Mouse (Mus musculus): Measurements from ENCODE around the gene Scarb1. TPM values are rescaled to one million over a fixed set of nuclear protein-coding genes. Genes with fewer than 3 reads are reported as not detected.

Scarb1 gene
- polyA plus RNA-seq, 1 experiment from 2014 or later, result 105 TPM

DNA sequence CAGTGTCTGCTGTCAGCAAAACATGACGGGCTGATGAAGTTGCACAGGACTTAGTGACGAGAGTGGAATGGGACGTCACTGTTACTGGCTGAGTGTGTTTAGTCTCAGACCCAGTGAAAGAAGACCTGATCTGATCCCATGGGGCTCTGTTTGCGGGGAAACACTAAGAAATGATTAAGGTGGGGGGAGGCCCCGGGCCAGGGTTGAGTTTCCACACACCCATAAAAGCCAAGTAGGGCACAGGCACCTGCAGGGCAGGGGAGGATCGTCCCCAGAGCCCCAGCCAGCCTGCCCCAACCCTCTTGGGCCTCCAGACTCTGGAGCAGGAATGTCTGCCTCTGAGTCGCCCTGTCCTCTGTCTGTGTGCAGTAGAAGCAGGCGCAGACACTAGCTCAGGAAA lies 65.6 kb downstream of the Scarb1 start:
- DNase-seq (no peak), ATAC-seq (no peak)
- Histone ChIP-seq H3K4me2 (ENCODE audit: low read depth, low read length) (no peak overlapping the region), H3K9ac (replicated peaks) (0 out of 2 replicates have a peak overlapping the region, but pooled peaks have one; percentile 21), H3K9me3 (ENCODE audit: low read length) (no peaks in the 10 kb centered on the region), H3K27me3 (ENCODE audit: insufficient read depth, low read length) (no peaks in the 10 kb centered on the region), H3K27ac (ENCODE audit: low read depth) (peak overlapping the region; percentile 72), H3K4me1 (ENCODE audit: insufficient read depth) (peaks cover 18% of the 10 kb centered on the region), H3K36me3 (replicated peaks; ENCODE audit: insufficient read depth, low read length) (peaks cover 16% of the 10 kb centered on the region), H3K4me3 (ENCODE audit: low read depth, low read length) (no peak overlapping the region)
- 65% methylated on average over 8 of the region's 8 CpGs for WGBS (ENCODE audit: insufficient replicate concordance)
- no peak for TF ChIP-seq CTCF (IDR thresholded peaks at IDR 0.05; ENCODE audit: low read depth)
- TF ChIP-seq EP300 (IDR thresholded peaks at IDR 0.05; ENCODE audit: low read depth), result no peak

GRCm38 (mm10) chr5:125274773-125275172 lies 66.1 kb downstream of the Scarb1 start:
- Histone ChIP-seq H3K27me3 (ENCODE audit: insufficient read depth, low read length) (no peaks in the 10 kb centered on the region), H3K9me3 (ENCODE audit: low read length) (no peaks in the 10 kb centered on the region), H3K36me3 (replicated peaks; ENCODE audit: insufficient read depth, low read length) (peaks cover 16% of the 10 kb centered on the region), H3K4me3 (ENCODE audit: low read depth, low read length) (no peak overlapping the region), H3K27ac (ENCODE audit: low read depth) (peak overlapping the region; percentile 70), H3K9ac (replicated peaks) (no peak overlapping the region), H3K4me2 (ENCODE audit: low read depth, low read length) (no peak overlapping the region), H3K4me1 (ENCODE audit: insufficient read depth) (peaks cover 18% of the 10 kb centered on the region)
- TF ChIP-seq CTCF (IDR thresholded peaks at IDR 0.05; ENCODE audit: low read depth), result no peak
- no peak for DNase-seq
- WGBS (ENCODE audit: insufficient replicate concordance), result 63% methylated on average over 3 of the region's 3 CpGs
- no peak for ATAC-seq

- Histone ChIP-seq H3K36me3 (replicated peaks; ENCODE audit: insufficient read depth, low read length) (peaks cover 16% of the 10 kb centered on the region), H3K4me2 (ENCODE audit: low read depth, low read length) (0 out of 2 replicates have a peak overlapping the region, but pooled peaks have one; percentile 2), H3K27me3 (ENCODE audit: insufficient read depth, low read length) (no peaks in the 10 kb centered on the region), H3K27ac (ENCODE audit: low read depth) (peak overlapping the region; percentile 88), H3K9ac (replicated peaks) (no peak overlapping the region), H3K9me3 (ENCODE audit: low read length) (no peaks in the 10 kb centered on the region), H3K4me3 (ENCODE audit: low read depth, low read length) (no peak overlapping the region), H3K4me1 (ENCODE audit: insufficient read depth) (peaks cover 15% of the 10 kb centered on the region)
- 50% methylated on average over 2 of the region's 2 CpGs for WGBS (ENCODE audit: insufficient replicate concordance)
- DNase-seq (no peak), ATAC-seq (no peak; the same call in 1 of the 2 replicates)
- TF ChIP-seq CTCF (IDR thresholded peaks at IDR 0.05; ENCODE audit: low read depth) (no peak), EP300 (IDR thresholded peaks at IDR 0.05; ENCODE audit: low read depth) (no peak)
Measured at GRCm38 (mm10) chr5:125274182-125274581, 66.7 kb downstream of the Scarb1 start.

GRCm38 (mm10) chr5:125273666-125274109 lies 67.2 kb downstream of the Scarb1 start:
- Histone ChIP-seq H3K27me3 (ENCODE audit: insufficient read depth, low read length) (no peaks in the 10 kb centered on the region), H3K27ac (ENCODE audit: low read depth) (peak overlapping the region; percentile 88), H3K4me1 (ENCODE audit: insufficient read depth) (peaks cover 15% of the 10 kb centered on the region), H3K4me2 (ENCODE audit: low read depth, low read length) (peak overlapping the region; percentile 2; the same call in 1 of the 2 replicates), H3K4me3 (ENCODE audit: low read depth, low read length) (no peak overlapping the region), H3K36me3 (replicated peaks; ENCODE audit: insufficient read depth, low read length) (peaks cover 16% of the 10 kb centered on the region), H3K9me3 (ENCODE audit: low read length) (no peaks in the 10 kb centered on the region), H3K9ac (replicated peaks) (no peak overlapping the region)
- DNase-seq (peak; percentile 85), ATAC-seq (peak; percentile 91)
- 3% methylated on average over 8 of the region's 8 CpGs for WGBS (ENCODE audit: insufficient replicate concordance)
- TF ChIP-seq CTCF (IDR thresholded peaks at IDR 0.05; ENCODE audit: low read depth), result peak; percentile 78
- TF ChIP-seq EP300 (IDR thresholded peaks at IDR 0.05; ENCODE audit: low read depth), result peak; percentile 87

GRCm38 (mm10) chr5:125272231-125272988 lies 68.5 kb downstream of the Scarb1 start:
- H3K36me3 ChIP-seq (replicated peaks; ENCODE audit: insufficient read depth, low read length), result peaks cover 9% of the 10 kb centered on the region
- TF ChIP-seq CTCF (IDR thresholded peaks at IDR 0.05; ENCODE audit: low read depth) (no peak), EP300 (IDR thresholded peaks at IDR 0.05; ENCODE audit: low read depth) (no peak)
- ATAC-seq (no peak), DNase-seq (no peak)
- no peaks in the 10 kb centered on the region for H3K27me3 ChIP-seq (ENCODE audit: insufficient read depth, low read length)
- H3K4me2 ChIP-seq (ENCODE audit: low read depth, low read length), result no peak overlapping the region
- peaks cover 15% of the 10 kb centered on the region for H3K4me1 ChIP-seq (ENCODE audit: insufficient read depth)
- H3K4me3 ChIP-seq (ENCODE audit: low read depth, low read length), result no peak overlapping the region
- WGBS (ENCODE audit: insufficient replicate concordance), result 70% methylated on average over 10 of the region's 10 CpGs
- no peaks in the 10 kb centered on the region for H3K9me3 ChIP-seq (ENCODE audit: low read length)
- no peak overlapping the region for H3K9ac ChIP-seq (replicated peaks)
- 0 out of 2 replicates have a peak overlapping the region, but pooled peaks have one; percentile 48 for H3K27ac ChIP-seq (ENCODE audit: low read depth)

GRCm38 (mm10) chr5:125271531-125272203 lies 69.2 kb downstream of the Scarb1 start:
- no peak for TF ChIP-seq EP300 (IDR thresholded peaks at IDR 0.05; ENCODE audit: low read depth)
- TF ChIP-seq CTCF (IDR thresholded peaks at IDR 0.05; ENCODE audit: low read depth), result peak; percentile 97
- WGBS (ENCODE audit: insufficient replicate concordance), result 10% methylated on average over 15 of the region's 15 CpGs
- peak; percentile 84 for DNase-seq
- 0 out of 2 replicates have a peak, but pooled peaks have one; percentile 20 for ATAC-seq
- peaks cover 1% of the 10 kb centered on the region for H3K36me3 ChIP-seq (replicated peaks; ENCODE audit: insufficient read depth, low read length)
- H3K27ac ChIP-seq (ENCODE audit: low read depth), result no peak overlapping the region
- H3K4me1 ChIP-seq (ENCODE audit: insufficient read depth), result peaks cover 15% of the 10 kb centered on the region
- no peak overlapping the region for H3K4me2 ChIP-seq (ENCODE audit: low read depth, low read length)
- no peak overlapping the region for H3K9ac ChIP-seq (replicated peaks)
- H3K9me3 ChIP-seq (ENCODE audit: low read length), result no peaks in the 10 kb centered on the region
- no peak overlapping the region for H3K4me3 ChIP-seq (ENCODE audit: low read depth, low read length)
- no peaks in the 10 kb centered on the region for H3K27me3 ChIP-seq (ENCODE audit: insufficient read depth, low read length)
